Comparison of ENCODE assay signal across 8 mouse cellular contexts in genomic region chr11:32286695-32287492, GRCm38 (mm10). TPM values are rescaled to one million over a fixed set of nuclear protein-coding genes. Genes with fewer than 3 reads are reported as not detected.
A peak's percentile ranks its signal among the peaks of the same experiment; 100 is the strongest.
DNase-seq lines count a peak whose midpoint lies in the region; ATAC-seq lines count a peak whose summit lies in the region.
"Not testable (repeated sequence)": the region's sequence is repeated elsewhere in the genome, so short reads cannot be mapped to it uniquely, and the experiment has no call there.

Gene Hbq1b (plus strand): TSS chr11:32286965.

- H3K36me3 ChIP-seq in forebrain, embryonic 11.5 days (ENCODE audit: control insufficient read depth, insufficient read depth, low read length); heart, embryonic 15.5 days; splenic B cell, adult 2 months (ENCODE audit: control insufficient read depth, insufficient read depth, low read length, poor library complexity, severe bottlenecking): not testable (repeated sequence)
- peaks cover 26% of the 10 kb centered on the region for H3K36me3 ChIP-seq in liver, embryonic 12.5 days

- H3K27ac ChIP-seq in forebrain, embryonic 11.5 days (ENCODE audit: low read depth, low read length); heart, embryonic 15.5 days: not testable (repeated sequence)
- peak within 1 kb of the TSS; percentile 97 for H3K27ac ChIP-seq in liver, embryonic 12.5 days

- H3K4me2 ChIP-seq in forebrain, embryonic 11.5 days (ENCODE audit: low read depth, low read length, severe bottlenecking) = peak within 1 kb of the TSS; percentile 38
- peak within 1 kb of the TSS; percentile 58 for H3K4me2 ChIP-seq in heart, embryonic 15.5 days
- H3K4me2 ChIP-seq in liver, embryonic 12.5 days = peak within 1 kb of the TSS; percentile 64

- peak; percentile 51 for DNase-seq in CD4-positive helper T cell, adult 2 months (ENCODE audit: low read depth, low spot score)
- DNase-seq in c-Kit-negative CD71-positive TER-119-positive erythroid progenitor cells, embryonic 14.5 days (ENCODE audit: low read depth, low spot score) = peak; percentile 79
- DNase-seq in forebrain, embryonic 11.5 days (ENCODE audit: low spot score) = peak; percentile 82
- peak; percentile 84 for DNase-seq in kidney, postnatal 14 days
- peak; percentile 59 for DNase-seq in naive thymus-derived CD4-positive, alpha-beta T cell, adult 2 months (ENCODE audit: low read depth)
- DNase-seq in splenic B cell, adult 2 months (ENCODE audit: low read depth, low spot score) = peak; percentile 55

- H3K9ac ChIP-seq in forebrain, embryonic 11.5 days (ENCODE audit: low read length); heart, embryonic 15.5 days: not testable (repeated sequence)
- H3K9ac ChIP-seq in liver, embryonic 12.5 days = peak within 1 kb of the TSS; percentile 84

- H3K4me3 ChIP-seq in forebrain, embryonic 11.5 days (ENCODE audit: low read depth, low read length) = 0 out of 2 replicates have a peak within 1 kb of the TSS, but pooled peaks have one; percentile 16
- H3K4me3 ChIP-seq in heart, embryonic 15.5 days = peak within 1 kb of the TSS; percentile 35
- peak within 1 kb of the TSS; percentile 61 for H3K4me3 ChIP-seq in liver, embryonic 12.5 days

- ATAC-seq in forebrain, embryonic 11.5 days (replicated peaks; ENCODE audit: low FRiP score) = peak; percentile 67
- ATAC-seq in heart, embryonic 15.5 days (replicated peaks; ENCODE audit: insufficient number of reproducible peaks, insufficient read depth, low FRiP score, low read depth) = peak; percentile 50; the same call in 1 of the 2 replicates
- ATAC-seq in liver, embryonic 12.5 days = not testable (repeated sequence)

- WGBS in forebrain, embryonic 11.5 days = 21% methylated on average over 30 of the region's 33 CpGs
- 18% methylated on average over 31 of the region's 33 CpGs for WGBS in heart, embryonic 15.5 days
- 18% methylated on average over 31 of the region's 33 CpGs for WGBS in liver, embryonic 12.5 days (ENCODE audit: insufficient replicate concordance)

- H3K9me3 ChIP-seq in forebrain, embryonic 11.5 days (ENCODE audit: control insufficient read depth, low read length); heart, embryonic 15.5 days (replicated peaks); liver, embryonic 12.5 days (replicated peaks): not testable (repeated sequence)

- H3K27me3 ChIP-seq in forebrain, embryonic 11.5 days (ENCODE audit: control insufficient read depth, insufficient read depth, low read length); liver, embryonic 12.5 days (replicated peaks); splenic B cell, adult 2 months (ENCODE audit: control insufficient read depth, insufficient read depth, low read length, poor library complexity, severe bottlenecking): not testable (repeated sequence)
- H3K27me3 ChIP-seq in heart, embryonic 15.5 days = peaks cover 19% of the 10 kb centered on the region

- H3K4me1 ChIP-seq in forebrain, embryonic 11.5 days (replicated peaks; ENCODE audit: control insufficient read depth, insufficient read depth, low read length); heart, embryonic 15.5 days (replicated peaks): not testable (repeated sequence)
- H3K4me1 ChIP-seq in liver, embryonic 12.5 days = peaks cover 46% of the 10 kb centered on the region

RNA-seq across cellular contexts. Expression of gene Hbq1b, which starts in this region (rescaled TPM):
- 5.8 and 6.3 TPM in 2 replicates for polyA plus RNA-seq in forebrain, embryonic 11.5 days (2014; fragmentation: Nextera tagmentation; extraction: Ambion mirVana)
- polyA plus RNA-seq in heart, embryonic 15.5 days (2015; fragmentation: Nextera tagmentation; extraction: Ambion mirVana) = 3.1 and 3.6 TPM in 2 replicates
- 116 and 122 TPM in 2 replicates for polyA plus RNA-seq in liver, embryonic 12.5 days (2016; fragmentation: Nextera tagmentation; extraction: Ambion mirVana)

Comparison
In these comparisons a context has a peak if more than half of its experiments do, and no peak if none do; other contexts are left out.
1. RNA of gene Hbq1b (polyA plus RNA-seq): 116 to 122 TPM in liver, embryonic 12.5 days; 5.8 to 6.3 TPM in forebrain, embryonic 11.5 days and 3.1 to 3.6 TPM in heart, embryonic 15.5 days; every median in the first group is over 10 times any median in the second.
2. Peak in every context shown above with its lines, with median percentiles within 50 percentile points of each other: DNase-seq, H3K4me2 ChIP-seq and H3K4me3 ChIP-seq.